Mouse (Mus musculus) limb, embryonic 14.5 days (tissue): Measurements from ENCODE around the gene Gen1. TPM values are rescaled to one million over a fixed set of nuclear protein-coding genes. Genes with fewer than 3 reads are reported as not detected.

Experiments
- ATAC-seq: fragments of 200-750 bp; cut with Nextera tagmentation; 2 replicates; pipeline ENCODE4 v1.8.0; 2017; ENCODE audit warnings: low read depth, moderate number of reproducible peaks, moderate TSS enrichment; ENCODE audit not compliant: low FRiP score
- DNase-seq: peaks from one replicate; pipeline ENCODE4 v3.0.0-alpha.2; 2015; ENCODE audit warnings: low spot score
- H3K27ac ChIP-seq: fragments of 300-500 bp; sonication (generic); replicated peaks from 2 replicates; pipeline ENCODE4 v1.5.1; 2014; ENCODE audit warnings: low read depth, mild to moderate bottlenecking, low read length, moderate library complexity, mixed read lengths
- H3K27me3 ChIP-seq: fragments of 300-500 bp; sonication (generic); 2 replicates; pipeline ENCODE4 v1.6.1; 2014; ENCODE audit warnings: low read length, mixed read lengths; ENCODE audit not compliant: control insufficient read depth, insufficient read depth
- H3K36me3 ChIP-seq: fragments of 300-500 bp; sonication (generic); 2 replicates; pipeline ENCODE4 v1.6.1; 2014; ENCODE audit warnings: mild to moderate bottlenecking, low read length, moderate library complexity, mixed read lengths; ENCODE audit not compliant: control insufficient read depth, insufficient read depth
- H3K4me1 ChIP-seq: fragments of 300-500 bp; sonication (generic); 2 replicates; pipeline ENCODE4 v1.6.1; 2014; ENCODE audit warnings: antibody characterized with exemption, low read length, mixed read lengths; ENCODE audit not compliant: control insufficient read depth, insufficient read depth
- H3K4me2 ChIP-seq: fragments of 300-500 bp; sonication (generic); replicated peaks from 2 replicates; pipeline ENCODE4 v1.6.1; 2014; ENCODE audit warnings: low read depth, mild to moderate bottlenecking, low read length, moderate library complexity; ENCODE audit not compliant: severe bottlenecking
- H3K4me3 ChIP-seq: fragments of 300-500 bp; sonication (generic); replicated peaks from 2 replicates; pipeline ENCODE4 v1.5.1; 2014; ENCODE audit warnings: low read length
- H3K9ac ChIP-seq: fragments of 300-500 bp; sonication (generic); 2 replicates; pipeline ENCODE4 v1.6.1; 2014; ENCODE audit warnings: mild to moderate bottlenecking, low read depth, low read length, moderate library complexity; ENCODE audit not compliant: severe bottlenecking
- H3K9me3 ChIP-seq: fragments of 300-500 bp; sonication (generic); 2 replicates; pipeline ENCODE4 v1.6.1; 2016; ENCODE audit warnings: low read length; ENCODE audit not compliant: control insufficient read depth
- POLR2A ChIP-seq: fragments of 200-500 bp; IDR thresholded peaks from 2 replicates; pipeline ENCODE4 v1.8.0; 2012; ENCODE audit warnings: inconsistent platforms, mild to moderate bottlenecking, moderate library complexity, borderline replicate concordance; ENCODE audit not compliant: insufficient read depth, insufficient read length; ENCODE audit errors: extremely low read depth
- WGBS: fragments of 180-500 bp; shearing (Covaris S2); extraction: QIAGEN DNeasy Blood & Tissue Kit; methylation state at CpG from one replicate; pipeline ENCODE4 v1.1.7; 2014; 5-methylcytosine and 5-hydroxymethylcytosine counted together
- polyA plus RNA-seq, 2 experiments: library from polyadenylated mRNA; depleted of rRNA in 1 of 2; stranded (reverse) in 1 of 2; unstranded in 1 of 2; fragments of >200 nt; fragmentation: Nextera tagmentation in 1 of 2; extraction: Ambion mirVana in 1 of 2; gene quantifications; 2 replicates each; pipeline versions ENCODE4 v1.2.1 to v1.2.3; 2012 to 2014

Gen1 gene
- polyA plus RNA-seq, 2 experiments: 5.9 to 7.0 TPM

DNA sequence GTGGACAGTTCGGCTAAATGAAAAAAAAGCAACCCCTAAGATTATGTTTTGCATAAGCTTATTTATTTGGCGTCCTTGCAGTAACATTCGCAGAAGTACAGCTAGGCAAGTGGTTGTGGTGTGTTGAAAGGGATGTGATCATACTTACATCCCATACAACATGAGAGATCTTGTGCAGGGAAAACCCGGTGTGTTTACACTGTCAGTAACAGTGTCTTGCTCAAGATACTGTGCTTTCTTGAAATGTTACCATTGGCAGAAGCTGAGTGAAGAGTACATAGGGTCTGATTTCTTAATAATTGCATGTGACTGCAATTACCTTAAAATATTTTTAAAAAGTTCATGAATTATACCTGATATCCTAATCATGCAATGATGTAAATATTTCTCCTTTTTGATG, 7.0 kb upstream of the Gen1 start:
- no peak overlapping the region for H3K27ac ChIP-seq
- H3K27me3 ChIP-seq: no peaks in the 10 kb centered on the region
- DNase-seq (no peak), ATAC-seq (no peak)
- no peak overlapping the region for H3K4me3 ChIP-seq
- H3K36me3 ChIP-seq: peaks cover 28% of the 10 kb centered on the region
- peaks cover 11% of the 10 kb centered on the region for H3K4me1 ChIP-seq
- no peak overlapping the region for H3K9ac ChIP-seq
- 92% methylated on average over 4 of the region's 4 CpGs for WGBS
- H3K4me2 ChIP-seq: no peak overlapping the region
- TF ChIP-seq POLR2A: no peak
- H3K9me3 ChIP-seq: no peaks in the 10 kb centered on the region

- DNase-seq (no peak), ATAC-seq (no peak)
- peaks cover 2% of the 10 kb centered on the region; the same call in 1 of the 2 replicates for H3K36me3 ChIP-seq
- peak overlapping the region; percentile 94 for H3K9ac ChIP-seq
- peak overlapping the region; percentile 82 for H3K4me2 ChIP-seq
- H3K4me1 ChIP-seq: peaks cover 25% of the 10 kb centered on the region
- no peaks in the 10 kb centered on the region for H3K27me3 ChIP-seq
- H3K4me3 ChIP-seq: peak overlapping the region; percentile 86
- no peaks in the 10 kb centered on the region for H3K9me3 ChIP-seq
- H3K27ac ChIP-seq: no peak overlapping the region
- no peak for TF ChIP-seq POLR2A
- WGBS: 3% methylated on average over 4 of the region's 4 CpGs
Observed at GRCm38 (mm10) chr12:11267030-11267429, 1.4 kb upstream of the Gen1 start.

GRCm38 (mm10) chr12:11266282-11266985, 833 bp upstream of the Gen1 start:
- Histone ChIP-seq H3K27me3 (no peaks in the 10 kb centered on the region), H3K36me3 (no peaks in the 10 kb centered on the region), H3K9ac (peak overlapping the region; percentile 94), H3K4me1 (peaks cover 25% of the 10 kb centered on the region), H3K9me3 (no peaks in the 10 kb centered on the region), H3K4me3 (peak overlapping the region; percentile 86), H3K27ac (peak overlapping the region; percentile 93), H3K4me2 (peak overlapping the region; percentile 82)
- no peak for TF ChIP-seq POLR2A
- DNase-seq (peak; percentile 34), ATAC-seq (peak; percentile 55)
- WGBS: under 1% methylated on average over 42 of the region's 51 CpGs

DNA sequence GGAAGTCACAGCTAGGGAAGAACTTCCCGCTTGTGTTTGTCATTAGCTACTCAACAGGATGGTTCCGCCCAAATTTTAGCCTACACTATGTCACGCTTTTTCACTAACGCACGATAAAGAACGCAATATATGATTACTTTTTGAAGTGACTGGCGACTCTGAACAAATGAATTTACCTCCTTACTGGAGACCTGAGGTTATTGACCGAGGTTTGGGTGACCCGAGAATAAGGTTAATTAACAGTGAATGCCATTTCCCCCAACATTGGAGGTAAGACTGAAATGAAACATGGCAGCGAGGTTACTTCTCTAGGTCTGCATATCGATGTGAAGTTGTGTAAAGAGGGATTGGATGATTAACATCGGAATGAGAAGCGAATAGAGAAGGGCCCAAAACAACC, 706 bp downstream of the Gen1 start:
- DNase-seq (no peak), ATAC-seq (no peak)
- Histone ChIP-seq H3K27ac (no peak overlapping the region), H3K36me3 (no peaks in the 10 kb centered on the region), H3K27me3 (no peaks in the 10 kb centered on the region), H3K4me3 (peak overlapping the region; percentile 86), H3K9ac (peak overlapping the region; percentile 94), H3K4me2 (peak overlapping the region; percentile 91), H3K4me1 (peaks cover 25% of the 10 kb centered on the region), H3K9me3 (no peaks in the 10 kb centered on the region)
- no peak for TF ChIP-seq POLR2A
- under 1% methylated on average over 13 of the region's 13 CpGs for WGBS

GRCm38 (mm10) chr12:11250322-11250721, 15.3 kb downstream of the Gen1 start:
- Histone ChIP-seq H3K36me3 (peaks cover 16% of the 10 kb centered on the region), H3K9ac (no peak overlapping the region), H3K9me3 (no peaks in the 10 kb centered on the region), H3K27me3 (no peaks in the 10 kb centered on the region), H3K4me1 (no peaks in the 10 kb centered on the region), H3K4me2 (no peak overlapping the region), H3K4me3 (no peak overlapping the region), H3K27ac (no peak overlapping the region)
- DNase-seq: no peak
- ATAC-seq: no peak
- 73% methylated on average over 3 of the region's 3 CpGs for WGBS
- TF ChIP-seq POLR2A: no peak
